Mouse (Mus musculus): ENCODE measurements around the gene Slit1.
A peak's percentile ranks its signal among the peaks of the same experiment; 100 is the strongest.

Slit1 gene

GRCm38 (mm10) chr19:41655089-41655783 lies 88.2 kb downstream of the Slit1 start:
- no peak for DNase-seq (ENCODE audit: low read depth)

- DNase-seq (ENCODE audit: low read depth) = no peak
Observed at GRCm38 (mm10) chr19:41651967-41652366, 91.5 kb downstream of the Slit1 start.

DNA sequence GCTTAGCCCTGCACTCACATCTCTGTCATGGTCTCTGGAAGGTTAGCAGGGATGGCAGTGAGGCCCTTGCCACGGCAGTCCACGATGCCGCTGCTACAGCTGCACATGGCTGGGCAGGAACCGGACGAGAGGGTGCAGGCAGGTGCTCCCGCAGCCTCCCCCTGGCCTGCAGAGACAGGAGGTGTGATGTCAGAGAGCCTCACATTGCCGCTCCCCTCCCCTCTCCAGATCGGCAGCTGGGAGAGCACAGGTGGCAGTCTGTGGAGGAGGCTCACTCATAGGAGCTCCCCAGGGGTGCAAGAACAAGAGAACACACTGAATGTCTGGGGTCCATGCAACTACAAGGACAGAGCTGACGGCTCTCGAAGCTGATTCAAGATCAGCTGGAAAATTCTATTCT lies 94.1 kb downstream of the Slit1 start:
- DNase-seq (ENCODE audit: low read depth) = no peak

- peak; percentile 83 for DNase-seq (ENCODE audit: low read depth)
Observed at GRCm38 (mm10) chr19:41646947-41647631, 96.4 kb downstream of the Slit1 start.

- peak; percentile 37 for DNase-seq (ENCODE audit: low read depth)
Observed at GRCm38 (mm10) chr19:41643010-41643409, 100.5 kb downstream of the Slit1 start.

DNA sequence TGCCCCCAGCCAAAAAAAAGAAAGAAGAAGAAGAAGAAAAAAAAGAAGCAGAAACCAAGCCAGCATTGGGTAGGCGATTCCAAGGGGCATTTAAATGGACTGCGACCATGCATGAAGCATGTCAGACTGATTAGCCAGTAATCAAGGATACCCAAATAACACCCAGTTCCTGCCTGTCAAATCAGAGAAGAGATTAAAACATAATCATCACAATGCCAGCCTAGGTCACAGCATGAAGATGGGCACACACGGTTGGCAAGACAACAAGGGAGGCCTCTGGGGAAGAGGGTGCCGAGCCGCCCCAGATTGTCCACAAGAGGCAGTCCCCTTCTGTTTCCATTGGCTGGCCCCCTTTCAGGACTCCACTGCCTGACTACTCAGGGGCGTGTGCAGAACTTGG lies 108.5 kb downstream of the Slit1 start:
- no peak for DNase-seq (ENCODE audit: low read depth)

DNA sequence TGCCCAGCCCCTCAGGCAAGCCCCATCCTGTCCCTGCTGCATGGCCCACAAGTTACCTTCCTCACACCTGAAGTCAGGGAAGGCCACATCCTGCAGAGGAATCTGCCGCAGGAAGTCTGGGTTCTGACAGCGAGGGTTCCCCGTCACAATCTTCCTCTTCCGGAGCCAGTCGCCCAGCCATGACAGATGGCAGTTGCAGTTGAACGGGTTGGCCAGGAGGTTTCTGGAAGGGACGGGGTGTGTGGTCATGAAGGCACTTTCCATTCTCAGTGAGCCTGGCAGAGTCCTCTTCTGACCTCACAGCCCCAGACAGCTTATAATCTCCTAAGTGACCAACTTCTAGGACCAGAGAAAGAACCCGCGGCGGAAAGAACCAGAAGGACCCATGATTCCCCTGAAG lies 109.4 kb downstream of the Slit1 start:
- no peak for DNase-seq (ENCODE audit: low read depth)

DNA sequence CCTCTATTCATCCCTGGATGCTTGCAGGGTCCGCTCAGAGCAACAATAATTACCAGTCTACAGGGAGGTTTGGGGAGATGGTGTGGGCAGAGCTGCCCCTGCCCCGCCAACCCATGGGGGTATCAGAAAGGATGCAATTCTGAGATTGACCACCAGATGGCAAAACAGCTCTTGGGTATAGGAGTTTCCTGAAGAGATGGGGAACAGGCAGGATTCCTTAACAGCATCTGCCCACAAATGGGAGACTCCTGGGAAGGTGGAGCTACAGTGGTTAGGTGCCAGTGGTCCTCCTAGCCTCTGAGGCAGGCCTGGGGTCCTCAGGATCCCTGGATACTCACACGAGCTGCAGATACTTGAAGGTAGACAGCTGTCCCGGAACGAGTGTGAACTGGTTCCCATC lies 113.9 kb downstream of the Slit1 start:
- DNase-seq (ENCODE audit: low read depth) = peak; percentile 73

DNA sequence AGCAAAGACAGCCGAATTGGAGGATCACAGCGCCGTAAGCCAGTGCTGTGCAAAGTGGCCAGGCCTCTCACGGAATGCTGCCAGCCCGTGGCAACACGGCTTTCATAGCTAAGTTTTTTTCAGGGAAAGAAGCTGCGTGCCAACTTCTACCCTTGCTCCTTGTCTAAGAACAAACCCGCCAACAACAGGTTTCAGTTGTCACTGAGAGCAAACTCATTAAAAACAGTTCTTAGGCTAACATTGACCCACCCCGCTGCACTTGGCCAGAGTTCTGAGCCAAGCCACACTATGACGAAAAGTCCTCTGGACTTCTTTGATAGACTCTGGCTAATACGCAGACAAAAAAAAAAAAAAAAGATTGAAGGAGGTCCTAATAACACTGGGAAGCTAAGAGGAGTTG lies 114.5 kb downstream of the Slit1 start:
- no peak for DNase-seq (ENCODE audit: low read depth)

GRCm38 (mm10) chr19:41620366-41621092 lies 122.9 kb downstream of the Slit1 start:
- no peak for DNase-seq (ENCODE audit: low read depth)

- DNase-seq (ENCODE audit: low read depth) = no peak
Observed at GRCm38 (mm10) chr19:41618771-41619385, 124.6 kb downstream of the Slit1 start.

GRCm38 (mm10) chr19:41618153-41618657 lies 125.3 kb downstream of the Slit1 start:
- no peak for DNase-seq (ENCODE audit: low read depth)

DNA sequence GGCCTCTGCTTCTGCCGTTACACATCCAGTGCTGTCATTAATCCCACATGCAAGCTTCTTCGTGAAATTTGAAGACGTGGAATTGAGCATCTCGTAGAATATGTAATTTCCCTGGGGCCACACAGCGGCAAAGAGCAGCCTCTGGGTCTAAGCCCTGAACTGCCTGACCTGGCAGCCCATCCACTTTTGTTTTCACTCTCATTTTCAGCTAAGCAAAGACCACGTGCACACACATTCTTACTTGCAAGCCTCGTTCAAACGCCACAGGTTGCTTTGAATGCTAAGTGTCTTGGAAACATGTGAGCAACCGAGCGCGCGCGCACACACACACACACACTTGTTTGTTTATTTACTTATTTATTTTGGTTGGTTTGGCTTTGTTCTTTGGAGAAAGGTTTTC lies 126.4 kb downstream of the Slit1 start:
- DNase-seq (ENCODE audit: low read depth) = no peak

DNA sequence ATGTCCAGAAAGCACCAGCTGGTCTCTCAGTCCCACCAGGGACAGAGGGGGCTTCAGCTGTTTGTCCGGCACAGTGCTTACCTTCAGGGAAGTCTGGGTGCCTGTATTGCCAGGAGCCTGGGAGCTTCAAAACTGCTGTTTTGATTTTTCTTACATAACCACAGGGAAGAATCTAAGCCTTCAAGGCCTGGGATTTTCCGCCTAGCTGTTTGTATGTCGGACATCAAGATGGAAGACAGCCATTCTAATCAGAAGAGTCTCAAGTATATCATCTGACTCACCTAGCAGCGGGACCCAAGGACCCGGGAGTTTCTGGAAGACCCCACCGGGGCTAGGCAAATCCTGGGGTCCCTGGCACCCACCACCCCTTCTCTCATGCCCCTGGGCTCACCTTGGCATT lies 127.2 kb downstream of the Slit1 start:
- DNase-seq (ENCODE audit: low read depth) = no peak

DNA sequence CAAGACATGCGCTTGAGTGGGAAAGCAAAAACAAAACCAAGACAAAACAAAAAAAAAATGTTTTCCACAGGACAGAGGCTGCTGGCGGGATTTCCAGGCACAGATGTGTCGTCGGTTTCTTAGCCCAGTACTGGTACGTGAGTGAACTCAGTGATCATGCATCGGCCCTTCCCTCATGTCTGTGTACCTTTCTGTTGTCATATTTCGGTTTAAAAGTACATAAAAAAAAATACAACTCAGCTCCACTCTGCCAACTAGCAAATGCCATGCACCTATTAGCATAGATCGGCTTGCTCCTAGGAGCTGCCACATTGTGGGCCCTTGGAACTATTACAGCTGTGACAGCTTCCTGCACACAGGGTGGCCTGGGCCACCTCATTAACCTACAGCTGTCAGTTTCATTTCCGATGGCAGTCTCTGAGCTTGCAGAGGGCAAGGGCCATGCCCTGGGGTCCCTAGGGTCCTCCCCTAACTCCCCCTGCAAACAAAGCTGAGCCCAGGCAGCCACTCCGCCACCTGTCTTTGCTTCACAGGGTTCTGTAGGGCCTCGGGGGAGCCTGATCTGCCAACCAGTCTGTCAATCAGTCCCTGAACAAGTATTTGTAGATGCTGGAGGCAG lies 127.8 kb downstream of the Slit1 start:
- no peak for DNase-seq (ENCODE audit: low read depth)

- DNase-seq (ENCODE audit: low read depth) = no peak
Observed at GRCm38 (mm10) chr19:41613325-41614087, 130.0 kb downstream of the Slit1 start.

DNA sequence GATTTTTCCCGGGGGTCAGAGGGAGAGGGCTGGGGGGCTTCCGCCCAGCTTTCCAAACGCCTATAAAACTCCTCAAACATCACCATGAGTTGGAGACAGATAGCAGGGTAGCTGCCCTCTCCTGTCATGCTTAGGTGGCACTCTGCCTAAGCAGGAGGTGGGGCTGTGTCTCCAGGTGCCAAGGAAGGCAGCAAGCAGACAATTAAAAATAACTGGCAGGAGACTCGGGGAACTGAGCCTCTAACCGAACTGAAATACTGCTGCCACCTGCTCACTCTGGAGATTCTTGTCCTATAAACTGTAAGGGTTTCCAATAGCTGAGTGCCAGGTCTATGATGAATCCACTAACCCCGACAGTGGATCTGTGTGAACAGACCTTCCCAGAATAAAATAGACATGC lies 131.8 kb downstream of the Slit1 start:
- DNase-seq (ENCODE audit: low read depth) = no peak

- no peak for DNase-seq (ENCODE audit: low read depth)
Observed at GRCm38 (mm10) chr19:41606208-41606987, 137.1 kb downstream of the Slit1 start.

- no peak for DNase-seq (ENCODE audit: low read depth)
Observed at GRCm38 (mm10) chr19:41600647-41601046, 142.8 kb downstream of the Slit1 start.

DNA sequence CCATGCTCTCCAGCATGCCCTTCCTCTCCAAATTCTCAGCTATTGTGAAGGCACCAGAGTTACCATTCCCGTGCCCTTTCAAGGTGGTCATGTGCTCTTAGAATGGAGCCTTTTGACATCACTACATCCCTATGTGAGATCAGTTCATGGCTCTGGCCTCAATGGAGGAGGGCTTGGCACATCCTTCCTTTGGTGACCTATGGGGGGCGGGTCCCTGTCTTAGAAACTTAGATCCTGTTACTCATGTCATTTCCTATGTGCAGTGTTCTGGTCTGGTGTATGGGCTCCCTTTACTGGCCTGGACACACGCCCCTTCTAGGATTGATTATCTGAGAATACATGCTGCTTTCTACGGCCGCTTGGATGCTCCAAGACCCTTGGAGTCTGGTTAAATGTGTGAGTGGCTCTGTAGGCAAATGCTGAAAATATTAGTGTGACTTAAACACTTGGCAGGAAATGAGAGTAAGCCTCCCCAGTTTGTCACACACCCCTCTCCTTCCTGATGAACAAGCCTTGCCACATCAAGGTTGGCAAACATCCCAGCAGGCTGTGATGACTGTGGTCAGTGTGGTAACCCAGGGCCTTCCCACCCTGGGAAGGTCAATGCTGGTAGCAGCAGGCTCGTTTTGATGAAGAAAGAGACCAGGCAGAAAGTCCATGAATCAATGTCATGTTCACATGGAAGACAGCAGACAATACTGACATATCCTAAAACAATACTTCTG lies 146.1 kb downstream of the Slit1 start:
- DNase-seq (ENCODE audit: low read depth) = peak; percentile 42

All from induced T-regulatory cell, adult 2 months (primary cell).